Mouse (Mus musculus) Patski (cell line): Measurements from ENCODE around the gene Kdm2a. TPM values are rescaled to one million over a fixed set of nuclear protein-coding genes. Genes with fewer than 3 reads are reported as not detected.
"Not testable (repeated sequence)": the region's sequence is repeated elsewhere in the genome, so short reads cannot be mapped to it uniquely, and the experiment has no call there.

Experiments
- ATAC-seq: fragments of 100-300 bp; one replicate; pipeline ENCODE4 v1.8.0; 2021
- CTCF ChIA-PET: fragments of 350-600 bp; sonication (Branson Sonifier 250); formaldehyde crosslinking; loops from one replicate; lab custom pipeline; 2022; ENCODE audit warnings: inconsistent platforms; lab: Charles Lee
- POLR2A ChIA-PET: fragments of 350-600 bp; sonication (Branson Sonifier 250); formaldehyde crosslinking; loops from one replicate; lab custom pipeline; 2022; ENCODE audit warnings: antibody characterized with exemption, inconsistent platforms; lab: Charles Lee
- DNase-seq: peaks from one replicate; pipeline ENCODE4 v3.0.0-alpha.2; 2011; ENCODE audit warnings: low read depth, low spot score
- H3K27me3 ChIP-seq: fragments of 371-371 bp; one replicate; pipeline ENCODE4 v1.5.1; 2021
- CTCF ChIP-seq: fragments of 100-300 bp; IDR thresholded peaks from one replicate; pipeline ENCODE4 v1.5.1; 2021
- in situ Hi-C: fragments of 300-500 bp; cut with MboI; formaldehyde crosslinking; loops from 3 replicates; pipeline ENCODE4 v1.11.1; 2018; ENCODE audit warnings: low pct_unique_long_range_greater_than_20kb, mixed read lengths
- polyA plus RNA-seq: library from polyadenylated mRNA; unstranded; gene quantifications from one replicate; pipeline ENCODE4 v1.2.3, GENCODE M21; 2021

The Kdm2a gene
- polyA plus RNA-seq, 1 experiment from 2014 or later: 79.6 TPM

DNA sequence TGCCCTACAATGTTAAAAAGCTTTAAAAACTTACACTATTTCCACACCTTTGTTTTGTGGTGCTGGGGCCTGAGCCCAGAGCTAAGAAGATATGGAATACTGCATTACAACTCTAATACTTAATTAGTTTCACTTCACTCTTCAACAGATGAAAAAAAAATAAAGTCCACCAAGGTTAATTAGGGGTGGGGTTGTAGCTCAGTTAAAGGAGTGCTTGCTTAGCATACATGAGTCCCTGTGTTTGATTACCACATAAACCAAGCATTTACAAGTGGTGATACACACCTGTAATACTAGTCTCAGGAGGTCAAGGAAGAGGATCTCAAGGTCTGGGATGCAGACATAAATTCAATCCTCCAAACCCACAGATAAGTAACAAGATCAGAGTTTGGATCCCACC lies 10.8 kb downstream of the Kdm2a start:
- TF ChIP-seq CTCF: no peak
- ChIA-PET POLR2A (no interaction called here), CTCF (interaction anchor here (1.2 kb wide), 1 partner anchor 29 kb away, joined by 4 read pairs; no protein-coding TSS in a partner anchor)
- DNase-seq (no peak), ATAC-seq (no peak)
- H3K27me3 ChIP-seq: no peaks in the 10 kb centered on the region
- in situ Hi-C loops: no loop called here

DNA sequence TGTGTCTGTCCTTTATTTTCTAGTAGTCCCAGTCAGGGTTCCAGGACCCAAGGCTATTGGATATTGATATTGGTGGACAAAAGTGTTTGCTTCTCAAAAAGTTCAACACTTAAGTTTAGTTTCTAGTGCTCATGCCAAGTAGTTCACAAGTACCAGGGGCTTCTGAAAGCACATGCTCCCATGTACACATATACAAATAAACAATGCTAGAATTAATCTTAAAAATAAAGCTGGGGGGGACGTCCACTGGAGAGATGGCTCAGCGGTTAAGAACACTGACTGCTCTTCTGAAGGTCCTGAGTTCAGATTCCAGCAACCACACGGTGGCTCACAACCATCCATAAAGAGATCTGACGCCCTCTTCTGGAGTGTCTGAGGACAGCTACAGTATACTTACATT lies 13.1 kb downstream of the Kdm2a start:
- DNase-seq: no peak
- no peak for ATAC-seq
- peak; percentile 20 for TF ChIP-seq CTCF
- in situ Hi-C loops: no loop called here
- CTCF ChIA-PET: interaction anchor here (0.8 to 2.0 kb wide), 3 partner anchors 43 to 53 kb away, joined by 3 to 6 read pairs (median 4); no protein-coding TSS in a partner anchor
- POLR2A ChIA-PET: interaction anchor here (0.6 to 1.2 kb wide), 5 partner anchors 13 to 83 kb away, joined by 4 to 7 read pairs (median 5); partner anchors contain the start of gene Kdm2a
- H3K27me3 ChIP-seq: no peaks in the 10 kb centered on the region

DNA sequence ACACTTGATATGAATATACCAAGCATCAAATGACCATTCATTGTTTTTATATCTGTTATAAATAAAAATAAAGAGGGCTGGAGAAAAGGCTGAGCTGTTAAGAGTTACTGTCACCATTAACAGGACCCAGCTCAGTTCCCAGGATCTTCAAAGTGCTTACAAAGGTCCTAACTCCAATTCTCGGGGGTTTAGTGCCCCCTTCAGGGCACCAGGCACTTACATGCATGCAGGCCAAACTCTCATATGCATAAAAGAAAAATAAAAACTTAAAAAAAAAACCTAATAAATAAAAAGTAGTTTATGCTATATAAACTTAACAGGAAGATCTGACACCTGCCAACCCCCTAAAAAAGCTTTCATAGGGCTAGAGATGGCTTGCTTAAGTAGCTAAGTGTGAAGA lies 13.8 kb downstream of the Kdm2a start:
- ChIA-PET CTCF (interaction anchor here (0.7 to 2.0 kb wide), 6 partner anchors 10 to 52 kb away, joined by 3 to 8 read pairs (median 5); no protein-coding TSS in a partner anchor), POLR2A (interaction anchor here (0.9 to 1.2 kb wide), 3 partner anchors 27 to 52 kb away, joined by 4 to 7 read pairs (median 5); no protein-coding TSS in a partner anchor)
- no peaks in the 10 kb centered on the region for H3K27me3 ChIP-seq
- ATAC-seq: no peak
- TF ChIP-seq CTCF: peak; percentile 50
- in situ Hi-C loops: no loop called here
- DNase-seq: no peak

DNA sequence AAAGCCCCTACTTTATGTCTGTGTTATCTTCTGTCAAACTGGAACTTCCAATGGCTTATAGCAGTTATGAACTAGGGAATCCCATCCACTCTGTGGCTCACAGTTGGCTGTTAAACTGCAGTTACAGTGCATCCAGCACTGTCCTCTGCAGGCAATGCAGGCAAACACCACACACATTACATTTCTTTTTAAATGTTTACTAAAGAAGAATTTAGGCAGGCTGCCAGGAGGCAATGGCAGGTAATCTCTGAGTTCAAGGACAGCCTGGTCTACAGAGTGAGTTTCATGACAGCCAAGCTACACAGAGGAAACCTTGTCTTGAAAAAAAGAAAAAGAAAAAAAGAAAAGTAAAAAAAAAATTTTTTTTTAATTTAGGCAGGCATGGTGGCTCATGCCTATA lies 14.8 kb downstream of the Kdm2a start:
- in situ Hi-C loops: no loop called here

DNA sequence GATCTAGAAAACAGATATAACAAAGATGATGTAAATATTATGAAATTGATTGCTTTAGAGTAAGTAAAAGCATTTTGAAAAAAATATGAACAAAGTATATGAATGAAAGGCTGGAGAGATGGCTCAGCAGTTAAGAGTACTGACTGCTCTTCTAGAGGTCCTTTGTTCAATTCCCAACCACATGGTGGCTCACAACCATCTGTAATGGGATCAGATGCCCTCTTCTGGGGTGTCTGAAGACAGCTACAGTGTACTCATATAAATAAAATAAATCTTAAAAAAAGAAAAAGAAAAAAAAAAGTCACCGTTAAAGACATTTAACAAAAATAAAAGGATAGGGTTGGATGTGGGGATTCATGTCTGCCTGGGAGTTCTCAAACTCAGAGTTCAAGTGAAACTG lies 15.8 kb downstream of the Kdm2a start:
- CTCF ChIA-PET: interaction anchor here (0.8 to 1.2 kb wide), 2 partner anchors 35 to 48 kb away, joined by 3 read pairs; no protein-coding TSS in a partner anchor
- ATAC-seq: not testable (repeated sequence)

More for the DNA sequence above, 14.8 kb downstream of the Kdm2a start:
- H3K27me3 ChIP-seq: no peaks in the 10 kb centered on the region
- DNase-seq (no peak), ATAC-seq (no peak)
- ChIA-PET POLR2A (no interaction called here), CTCF (interaction anchor here (1.4 to 1.5 kb wide), 2 partner anchors 9 to 13 kb away, joined by 6 to 8 read pairs; no protein-coding TSS in a partner anchor)
- no peak for TF ChIP-seq CTCF

DNA sequence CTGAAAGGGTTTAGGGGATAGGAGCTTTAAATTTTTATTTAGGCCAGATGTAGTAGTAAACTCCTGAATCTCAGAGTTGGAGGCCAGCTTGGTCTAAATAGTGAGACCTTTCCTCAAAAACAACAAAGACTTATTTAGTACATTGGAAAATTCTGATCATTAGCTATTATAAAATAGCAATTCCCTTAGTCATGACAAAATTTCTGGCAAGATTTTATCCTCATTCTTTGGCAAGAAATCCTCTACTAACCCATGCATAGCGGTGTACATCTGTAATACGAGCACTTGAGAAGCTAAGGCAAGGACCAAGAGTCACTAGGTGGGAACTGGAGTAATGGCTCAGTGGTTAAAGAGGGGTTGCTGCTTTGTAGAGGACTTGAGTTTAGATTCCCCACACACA lies 27.4 kb downstream of the Kdm2a start:
- CTCF ChIA-PET: interaction anchor here (1.6 kb wide), 1 partner anchor 13 kb away, joined by 6 read pairs; no protein-coding TSS in a partner anchor
- POLR2A ChIA-PET: interaction anchor here (1.5 kb wide), 1 partner anchor 12 kb away, joined by 3 read pairs; no protein-coding TSS in a partner anchor
- no peak for TF ChIP-seq CTCF
- no peak for ATAC-seq
- no peaks in the 10 kb centered on the region for H3K27me3 ChIP-seq
- in situ Hi-C loops: no loop called here
- DNase-seq: no peak

More for the DNA sequence above, 15.8 kb downstream of the Kdm2a start:
- H3K27me3 ChIP-seq, DNase-seq, in situ Hi-C loops: not testable (repeated sequence)
- TF ChIP-seq CTCF: peak; percentile 42
- POLR2A ChIA-PET: interaction anchor here (1.7 kb wide), 1 partner anchor 11 kb away, joined by 3 read pairs; no protein-coding TSS in a partner anchor

DNA sequence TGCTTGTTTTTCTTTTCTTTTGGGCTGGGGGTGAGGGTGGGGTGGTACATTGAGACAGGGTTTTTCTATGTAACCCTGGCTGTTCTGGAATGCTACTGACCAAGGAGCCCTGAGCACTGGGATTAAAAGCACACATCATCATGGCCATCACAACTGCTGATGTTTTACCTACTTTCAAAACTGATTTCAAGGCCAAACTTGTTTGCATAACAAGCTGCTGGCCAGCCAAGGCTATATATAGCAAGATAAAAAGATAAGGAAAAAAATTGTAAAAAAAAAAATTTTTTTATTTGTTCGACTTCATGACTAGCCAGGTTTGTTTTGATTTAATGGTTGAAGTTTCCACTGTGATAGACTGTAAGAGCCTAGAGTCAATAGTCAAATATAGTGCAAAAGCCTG lies 27.8 kb downstream of the Kdm2a start:
- no peak for TF ChIP-seq CTCF
- in situ Hi-C loops: no loop called here
- DNase-seq (no peak), ATAC-seq (no peak)
- ChIA-PET CTCF (interaction anchor here (1.6 kb wide), 1 partner anchor 14 kb away, joined by 6 read pairs; no protein-coding TSS in a partner anchor), POLR2A (interaction anchor here (1.5 kb wide), 1 partner anchor 12 kb away, joined by 3 read pairs; no protein-coding TSS in a partner anchor)
- no peaks in the 10 kb centered on the region for H3K27me3 ChIP-seq

DNA sequence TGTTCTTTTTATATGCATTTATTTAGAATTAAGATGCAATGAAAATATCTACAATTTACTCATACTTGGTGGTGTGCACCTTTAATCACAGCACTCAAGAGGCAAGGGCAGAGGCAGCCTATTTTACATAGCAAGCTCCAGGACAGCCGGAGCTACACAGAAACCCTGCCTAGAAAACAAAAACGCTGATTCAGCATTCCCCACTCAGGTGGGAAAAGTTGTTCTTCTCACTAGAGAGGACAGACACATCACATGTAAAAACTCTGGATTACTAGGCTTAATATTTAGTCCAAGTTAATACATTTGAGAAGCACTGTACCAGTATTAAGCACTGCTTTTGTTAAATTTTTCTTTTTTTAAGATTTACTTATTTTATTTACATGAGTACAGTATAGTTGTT lies 48.6 kb downstream of the Kdm2a start:
- POLR2A ChIA-PET: interaction anchor here (0.6 kb wide), 2 partner anchors 20 to 28 kb away, joined by 4 to 6 read pairs; no protein-coding TSS in a partner anchor
- ATAC-seq (no peak), DNase-seq (no peak)
- in situ Hi-C loops: no loop called here
- no peaks in the 10 kb centered on the region for H3K27me3 ChIP-seq
- CTCF ChIA-PET: interaction anchor here (0.9 to 1.9 kb wide), 5 partner anchors 9 to 178 kb away, joined by 3 to 11 read pairs (median 3); no protein-coding TSS in a partner anchor
- no peak for TF ChIP-seq CTCF

DNA sequence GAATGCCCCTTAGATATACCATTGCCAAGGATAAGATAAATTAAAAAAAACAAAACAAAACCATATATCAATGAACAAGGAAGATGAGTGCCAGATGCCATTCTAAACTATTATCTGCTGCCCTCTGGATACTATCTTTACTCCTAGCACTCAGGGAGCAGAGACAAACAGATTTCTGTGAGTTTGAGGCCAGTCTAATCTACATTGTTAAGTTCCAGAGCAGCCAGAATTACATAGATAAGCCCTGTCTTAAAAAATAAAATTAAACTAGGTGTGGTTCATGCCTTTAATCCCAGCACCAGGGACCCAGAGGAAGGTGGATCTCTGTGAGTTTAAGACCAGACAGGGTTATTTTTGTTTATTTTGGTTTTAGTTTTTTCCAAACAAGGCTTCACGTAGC lies 51.6 kb downstream of the Kdm2a start:
- CTCF ChIA-PET: interaction anchor here (0.9 kb wide), 1 partner anchor 33 kb away, joined by 3 read pairs; no protein-coding TSS in a partner anchor
- in situ Hi-C loops: no loop called here
- H3K27me3 ChIP-seq: no peaks in the 10 kb centered on the region
- TF ChIP-seq CTCF: no peak
- POLR2A ChIA-PET: no interaction called here
- no peak for DNase-seq
- no peak for ATAC-seq

DNA sequence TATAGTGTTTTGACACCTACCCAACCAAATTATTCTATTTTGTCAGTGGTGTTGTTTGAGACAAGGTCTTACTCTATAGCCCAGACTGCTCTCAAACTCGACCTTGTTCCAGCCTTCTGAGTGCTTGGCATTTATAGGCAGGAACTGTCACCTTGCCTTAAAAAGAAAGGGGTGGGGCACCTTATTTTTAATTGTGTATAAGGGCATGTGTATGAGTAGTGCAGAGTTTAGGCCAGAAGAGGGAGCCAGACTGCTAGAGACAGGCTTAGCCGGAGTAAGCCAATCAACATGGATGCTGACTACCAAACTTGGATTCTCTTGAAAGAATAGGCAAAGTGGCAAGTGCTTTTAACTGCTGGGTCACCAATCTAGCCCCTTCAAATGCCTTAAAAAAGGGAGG lies 59.9 kb downstream of the Kdm2a start:
- H3K27me3 ChIP-seq: no peaks in the 10 kb centered on the region
- DNase-seq (no peak), ATAC-seq (no peak)
- ChIA-PET CTCF (interaction anchor here (0.8 to 3.8 kb wide), 4 partner anchors 10 to 79 kb away, joined by 3 to 11 read pairs (median 4); no protein-coding TSS in a partner anchor), POLR2A (no interaction called here)
- in situ Hi-C loops: no loop called here
- TF ChIP-seq CTCF: peak; percentile 86
